In the genomic region with DNA sequence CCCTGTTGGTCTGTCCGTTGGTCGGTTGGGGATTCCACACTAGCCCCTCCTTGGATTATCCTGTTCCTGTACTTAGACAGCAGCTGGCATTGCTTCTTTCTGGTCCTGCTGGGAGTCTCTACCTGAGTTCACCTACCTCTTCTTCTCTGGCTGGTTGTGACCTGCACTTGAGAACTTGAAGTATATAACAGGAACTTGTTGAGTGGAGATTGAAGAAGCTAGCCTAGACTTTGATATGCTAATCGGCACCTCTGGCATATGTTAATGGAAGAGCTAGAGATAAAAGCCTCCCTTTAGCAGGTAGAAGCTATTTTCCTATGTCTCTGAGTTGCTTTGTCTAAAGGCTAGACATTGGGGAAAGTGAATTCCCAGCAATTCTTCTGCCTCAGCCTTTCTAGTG, we compare ENCODE assay signal across 29 mouse cellular contexts. TPM values are rescaled to one million over a fixed set of nuclear protein-coding genes. Genes with fewer than 3 reads are reported as not detected.
"Had no signal": no experiment of that assay in that cellular context is flagged by ENCODE, and none has a peak within 500 bp of the region (broad histone marks: within the 10 kb centered on the region; RNA-seq: fewer than 3 reads in every experiment).

No protein-coding gene starts in this region.

- H3K27ac ChIP-seq: embryonic facial prominence, embryonic 10.5 days; embryonic facial prominence, embryonic 12.5 days; embryonic facial prominence, embryonic 13.5 days; embryonic facial prominence, embryonic 15.5 days; forebrain, embryonic 10.5 days; forebrain, embryonic 12.5 days; forebrain, embryonic 13.5 days; forebrain, embryonic 15.5 days; gastrocnemius, adult 2 months; heart, adult 2 months; heart, embryonic 10.5 days had no signal

- H3K9ac ChIP-seq: embryonic facial prominence, embryonic 12.5 days; embryonic facial prominence, embryonic 13.5 days; embryonic facial prominence, embryonic 15.5 days; forebrain, embryonic 12.5 days; forebrain, embryonic 13.5 days; forebrain, embryonic 15.5 days; forebrain, postnatal 0 days had no signal

- H3K9me3 ChIP-seq: embryonic facial prominence, embryonic 10.5 days; embryonic facial prominence, embryonic 12.5 days; embryonic facial prominence, embryonic 13.5 days; embryonic facial prominence, embryonic 15.5 days; forebrain, embryonic 10.5 days; forebrain, embryonic 12.5 days; forebrain, embryonic 13.5 days; forebrain, embryonic 15.5 days; heart, embryonic 10.5 days had no signal

- H3K36me3 ChIP-seq: embryonic facial prominence, embryonic 10.5 days; embryonic facial prominence, embryonic 12.5 days; embryonic facial prominence, embryonic 13.5 days; embryonic facial prominence, embryonic 15.5 days; forebrain, embryonic 10.5 days; forebrain, embryonic 12.5 days; forebrain, embryonic 15.5 days; heart, embryonic 10.5 days had no signal

- H3K4me3 ChIP-seq: embryonic facial prominence, embryonic 10.5 days; embryonic facial prominence, embryonic 12.5 days; embryonic facial prominence, embryonic 13.5 days; embryonic facial prominence, embryonic 15.5 days; erythroblast, embryonic 14.5 days; forebrain, embryonic 10.5 days; forebrain, embryonic 12.5 days; forebrain, embryonic 13.5 days; forebrain, embryonic 15.5 days; gastrocnemius, adult 2 months; heart, adult 2 months; heart, embryonic 10.5 days had no signal

- DNase-seq: cerebellum, adult 9-11 months; cerebellum, postnatal 10 days; cerebellum, postnatal 14 days; cerebellum, postnatal 25 days; cerebellum, postnatal 36 days; forebrain, postnatal 0 days; gastrocnemius, adult 2 months; gastrocnemius, postnatal 10 days; gastrocnemius, postnatal 14 days; gastrocnemius, postnatal 25 days; gastrocnemius, postnatal 36 days; heart, adult 11 months; heart, adult 18-20 months; heart, adult 2 months had no signal

- H3K4me1 ChIP-seq: embryonic facial prominence, embryonic 10.5 days; embryonic facial prominence, embryonic 12.5 days; embryonic facial prominence, embryonic 13.5 days; embryonic facial prominence, embryonic 15.5 days; forebrain, embryonic 10.5 days; forebrain, embryonic 12.5 days; forebrain, embryonic 13.5 days; forebrain, embryonic 15.5 days; heart, embryonic 10.5 days had no signal

RNA-seq across cellular contexts. Expression of a gene that starts 52.6 kb away (rescaled TPM):
- total RNA-seq: gastrocnemius, adult 2 months; gastrocnemius, adult 8-10 months; gastrocnemius, postnatal 14 days; gastrocnemius, postnatal 25 days; gastrocnemius, postnatal 36 days; gastrocnemius, postnatal 4 days; granulocyte monocyte progenitor cell, adult 5-6 weeks; heart, adult 18-20 months; heart, adult 2 months; heart, adult 8-10 months had no signal

RNA-seq across cellular contexts. Expression of a gene that starts 53.0 kb away (rescaled TPM):
- total RNA-seq: gastrocnemius, adult 18-20 months; gastrocnemius, adult 2 months; gastrocnemius, adult 8-10 months; granulocyte monocyte progenitor cell, adult 5-6 weeks had no signal
